Mouse (Mus musculus) heart, embryonic 13.5 days (tissue): ENCODE results near the gene Ppil3. TPM values are rescaled to one million over a fixed set of nuclear protein-coding genes. Genes with fewer than 3 reads are reported as not detected.

Source experiments
- ATAC-seq: fragments of 200-750 bp; cut with Nextera tagmentation; 2 replicates; pipeline ENCODE4 v1.8.0; 2017; ENCODE audit warnings: moderate TSS enrichment; ENCODE audit not compliant: insufficient number of reproducible peaks, low FRiP score, low TSS enrichment; ENCODE audit errors: extremely low read depth
- H3K27ac ChIP-seq: fragments of 300-500 bp; sonication (generic); replicated peaks from 2 replicates; pipeline ENCODE4 v1.5.1; 2015; ENCODE audit warnings: moderate library complexity, mild to moderate bottlenecking, inconsistent platforms
- H3K27me3 ChIP-seq: fragments of 300-500 bp; sonication (generic); replicated peaks from 2 replicates; pipeline ENCODE4 v1.6.1; 2015; ENCODE audit warnings: mild to moderate bottlenecking, inconsistent platforms
- H3K36me3 ChIP-seq: fragments of 300-500 bp; sonication (generic); 2 replicates; pipeline ENCODE4 v1.6.1; 2015; ENCODE audit warnings: mild to moderate bottlenecking, inconsistent platforms
- H3K4me1 ChIP-seq: fragments of 300-500 bp; sonication (generic); 2 replicates; pipeline ENCODE4 v1.6.1; 2015; ENCODE audit warnings: inconsistent platforms
- H3K4me2 ChIP-seq: fragments of 300-500 bp; sonication (generic); 2 replicates; pipeline ENCODE4 v1.6.1; 2015; ENCODE audit warnings: inconsistent platforms, mild to moderate bottlenecking, moderate library complexity
- H3K4me3 ChIP-seq: fragments of 300-500 bp; sonication (generic); 2 replicates; pipeline ENCODE4 v1.5.1; 2015; ENCODE audit warnings: moderate library complexity, mild to moderate bottlenecking, inconsistent platforms
- H3K9ac ChIP-seq: fragments of 300-500 bp; sonication (generic); 2 replicates; pipeline ENCODE4 v1.6.1; 2015; ENCODE audit warnings: inconsistent platforms, mild to moderate bottlenecking, moderate library complexity
- H3K9me3 ChIP-seq: fragments of 300-500 bp; sonication (generic); 2 replicates; pipeline ENCODE4 v1.6.1; 2016; ENCODE audit warnings: inconsistent platforms
- WGBS: fragments of 180-500 bp; shearing (Covaris S2); methylation state at CpG from one replicate; pipeline ENCODE4 v1.1.7; 2015; ENCODE audit warnings: mixed read lengths; 5-methylcytosine and 5-hydroxymethylcytosine counted together
- polyA plus RNA-seq: library from polyadenylated mRNA; unstranded; fragments of >200 nt; fragmentation: Nextera tagmentation; extraction: Ambion mirVana; gene quantifications from 2 replicates; pipeline ENCODE4 v1.2.1, GENCODE M21; 2015

The Ppil3 gene
- polyA plus RNA-seq, 1 experiment from 2014 or later: 30.9 TPM

DNA sequence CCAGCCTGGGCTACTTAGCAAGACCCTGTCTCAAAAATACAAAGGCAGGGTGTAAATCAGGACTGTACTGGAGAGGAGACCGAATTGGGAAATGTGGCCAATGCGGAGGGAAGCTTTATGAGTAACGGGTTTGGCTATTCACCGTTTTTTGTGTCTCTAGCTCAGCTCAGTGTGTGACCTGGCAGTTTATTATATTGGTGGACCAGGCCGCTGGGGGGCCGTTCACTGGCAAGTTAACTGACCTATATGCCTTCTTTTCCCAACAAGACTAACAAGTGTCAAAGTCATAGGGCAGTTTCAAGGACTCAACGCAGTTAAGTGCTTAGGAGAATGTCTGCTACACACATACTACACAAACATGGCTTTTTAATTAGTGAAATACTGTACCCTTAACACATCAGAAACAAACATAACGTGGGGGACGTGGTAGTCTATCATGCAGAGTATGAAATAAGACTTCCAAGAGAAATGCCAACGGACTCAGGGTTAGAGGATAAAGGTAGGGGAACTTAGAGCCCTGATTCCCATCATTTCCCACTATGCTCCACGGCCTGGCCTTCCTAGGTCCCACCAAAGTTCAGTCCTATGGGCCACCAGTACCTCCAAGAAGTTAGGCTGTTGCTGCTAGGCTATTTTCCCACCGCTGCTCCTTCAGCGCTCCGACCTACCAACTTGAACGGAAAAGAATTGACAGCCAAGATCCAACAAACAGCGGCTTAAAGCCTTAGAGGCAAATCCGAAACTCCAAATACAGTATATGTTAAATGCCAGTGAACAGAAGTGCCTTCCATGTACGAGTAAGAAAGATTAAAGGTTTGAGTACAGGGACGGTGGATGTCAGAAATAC lies 53.6 kb downstream of the Ppil3 start:
- Histone ChIP-seq H3K9me3 (no peaks in the 10 kb centered on the region), H3K4me2 (peak overlapping the region; percentile 78), H3K9ac (peak overlapping the region; percentile 97), H3K4me1 (peaks cover 24% of the 10 kb centered on the region), H3K27ac (peak overlapping the region; percentile 98), H3K4me3 (peak overlapping the region; percentile 89), H3K36me3 (peaks cover 22% of the 10 kb centered on the region), H3K27me3 (no peaks in the 10 kb centered on the region)
- no peak for ATAC-seq
- 42% methylated on average over 19 of the region's 19 CpGs for WGBS

DNA sequence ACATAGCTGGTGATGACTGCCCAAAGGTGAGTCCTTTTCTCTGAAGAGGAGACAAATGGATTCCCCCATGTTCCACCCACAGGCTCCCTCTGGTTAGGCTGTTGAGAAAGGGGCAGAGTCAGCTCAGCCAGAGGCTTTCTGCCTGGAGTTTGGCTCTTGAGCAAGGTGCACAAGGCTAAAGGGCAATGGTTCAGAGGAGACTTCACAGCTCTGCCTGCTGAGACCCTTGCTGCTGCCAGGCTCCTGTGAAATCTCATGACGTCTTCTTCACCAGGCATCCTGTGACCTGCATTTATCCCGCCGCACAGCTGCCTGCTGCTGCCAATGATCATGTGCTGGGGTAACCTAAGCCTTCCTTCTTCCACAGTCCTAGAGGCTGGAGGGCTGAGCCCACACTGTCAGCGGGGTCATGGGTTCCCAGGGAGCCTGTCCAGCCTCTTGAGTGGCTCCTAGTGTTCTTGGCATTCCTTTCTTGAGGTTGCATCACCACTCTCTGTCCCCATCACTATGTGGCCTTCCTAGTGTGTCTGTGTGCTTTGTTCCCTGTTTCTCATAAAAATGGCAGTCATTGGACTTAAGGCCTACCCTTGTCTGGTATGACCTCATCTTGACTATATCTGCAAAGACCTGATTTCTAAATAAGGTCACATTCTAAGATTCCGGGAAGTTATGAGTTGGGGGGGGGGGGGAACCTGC lies 62.6 kb downstream of the Ppil3 start:
- Histone ChIP-seq H3K9me3 (no peaks in the 10 kb centered on the region), H3K4me3 (no peak overlapping the region), H3K27me3 (no peaks in the 10 kb centered on the region), H3K4me2 (no peak overlapping the region), H3K27ac (no peak overlapping the region), H3K4me1 (no peaks in the 10 kb centered on the region), H3K36me3 (no peaks in the 10 kb centered on the region), H3K9ac (no peak overlapping the region)
- no peak for ATAC-seq
- 69% methylated on average over 5 of the region's 5 CpGs for WGBS

Other genes with a start within 250 kb of the Ppil3 start
- 0.16 and 0.34 TPM in 2 replicates for gene Aox4, start 235.1 kb downstream of the Ppil3 start, polyA plus RNA-seq
- gene Aox2, start 167.2 kb downstream of the Ppil3 start, polyA plus RNA-seq: not detected in 2 replicates
- gene Bzw1, start 52.6 kb downstream of the Ppil3 start, polyA plus RNA-seq: 205 and 209 TPM in 2 replicates
- 117 and 129 TPM in 2 replicates for gene Clk1, start 21.4 kb downstream of the Ppil3 start, polyA plus RNA-seq
- gene Nif3l1, start 335 bp downstream of the Ppil3 start, polyA plus RNA-seq: 28.9 and 30.2 TPM in 2 replicates
- 19.6 and 21.1 TPM in 2 replicates for gene Orc2, start 59.6 kb upstream of the Ppil3 start, polyA plus RNA-seq
- gene Fam126b, start 140.8 kb upstream of the Ppil3 start, polyA plus RNA-seq: 3.8 and 4.3 TPM in 2 replicates
- 195 and 218 TPM in 2 replicates for gene Ndufb3, start 140.9 kb upstream of the Ppil3 start, polyA plus RNA-seq